Mouse (Mus musculus): ENCODE results near the gene Mvp.

Gene Mvp

DNA sequence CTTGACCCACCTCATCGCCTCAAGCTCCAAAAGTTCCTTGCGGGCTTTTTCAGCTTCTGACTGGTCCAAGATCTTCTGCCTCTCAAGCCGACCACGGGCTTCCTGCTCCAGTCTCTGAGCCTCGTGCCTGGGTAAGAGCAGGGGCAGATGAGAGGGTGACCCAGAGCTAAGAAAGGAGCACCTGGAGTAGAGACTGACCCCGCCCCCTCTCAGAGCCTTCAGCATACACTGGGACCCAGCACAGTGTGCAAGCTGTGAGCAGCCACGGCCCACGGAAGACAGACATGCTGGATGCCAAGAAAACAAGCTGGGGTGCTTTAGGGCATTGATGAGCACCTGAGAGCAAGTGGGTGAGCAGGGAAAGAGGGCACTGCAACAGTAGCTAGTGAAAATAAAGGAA is 25.6 kb downstream of the Mvp start:
- DNase-seq (ENCODE audit: low read depth, low spot score) = no peak

DNA sequence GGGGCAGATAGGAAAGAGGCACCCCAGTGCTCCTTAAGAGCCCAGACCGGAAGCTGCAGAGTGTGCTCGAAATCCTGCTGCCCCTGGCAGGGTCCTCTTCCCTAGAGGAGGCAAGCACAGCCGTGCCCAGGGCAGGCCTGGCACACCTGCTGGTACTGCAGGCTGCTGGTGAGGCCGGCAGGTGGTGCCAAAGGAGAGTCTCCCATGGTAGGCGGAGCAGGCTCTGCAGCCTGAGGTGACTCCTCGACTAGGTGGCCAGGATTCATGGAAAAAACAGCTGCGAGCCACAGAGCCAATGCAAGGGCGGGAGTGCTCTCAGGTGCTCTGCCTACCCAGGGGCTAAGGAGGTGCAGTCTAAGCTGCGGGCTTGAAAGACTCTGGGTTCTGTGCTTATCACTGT is 28.1 kb downstream of the Mvp start:
- no peak for DNase-seq (ENCODE audit: low read depth, low spot score)

DNA sequence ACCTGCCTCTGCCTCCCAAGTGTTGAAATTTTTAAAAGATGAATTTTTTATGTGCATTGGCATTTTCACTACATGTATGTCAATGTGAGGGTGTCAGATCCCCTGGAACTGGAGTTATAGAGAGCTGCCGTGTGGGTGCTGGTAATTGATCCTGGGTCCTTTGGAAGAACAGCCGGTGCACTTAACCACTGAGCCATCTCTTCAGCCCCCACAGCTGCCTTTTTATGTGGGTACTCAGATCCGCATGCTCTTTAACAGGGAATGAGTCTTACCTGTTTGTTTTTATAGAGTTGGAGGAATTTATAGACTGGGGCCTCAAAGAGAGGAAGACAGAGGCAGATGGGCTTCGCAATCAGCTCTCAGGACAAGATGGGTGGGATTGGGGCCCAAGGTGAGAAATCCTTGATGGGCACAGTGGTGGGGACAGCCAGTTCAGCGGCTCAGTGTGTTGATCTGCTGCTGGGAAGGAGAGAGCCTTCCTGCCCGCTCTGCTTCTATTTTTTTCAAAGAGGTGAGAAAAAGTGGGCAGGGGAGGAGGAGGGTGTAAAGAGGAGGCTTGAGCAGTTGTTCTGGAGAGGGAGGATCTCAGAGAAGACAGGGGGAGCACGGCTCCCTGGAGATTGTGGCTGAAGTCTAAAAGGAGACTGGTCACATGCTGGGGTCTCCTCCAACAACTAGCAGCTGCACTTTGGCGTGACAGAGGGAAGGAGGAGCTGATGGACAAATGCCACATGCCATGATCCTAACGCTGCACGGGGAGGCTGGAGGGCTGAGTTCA is 29.6 kb downstream of the Mvp start:
- no peak for DNase-seq (ENCODE audit: low read depth, low spot score)

DNA sequence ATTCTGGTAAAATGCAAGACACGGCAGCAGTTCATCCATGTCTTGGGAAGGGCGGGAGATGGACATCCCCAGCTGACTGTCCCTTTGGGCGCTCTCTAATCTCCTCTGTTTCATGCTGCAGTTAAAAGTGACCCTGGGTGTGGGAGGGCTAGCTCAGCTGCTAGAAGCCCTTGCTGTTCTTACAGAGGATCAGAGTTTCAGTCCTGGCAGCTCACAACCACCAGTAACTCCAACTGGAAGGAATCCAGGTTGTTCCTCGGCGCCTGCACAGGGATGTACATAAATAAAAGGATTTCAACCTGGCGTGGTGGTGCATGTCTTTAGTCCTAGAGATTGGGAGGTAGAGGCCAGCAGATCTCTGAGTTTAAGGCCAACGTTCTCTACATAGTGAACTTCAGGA is 31.3 kb downstream of the Mvp start:
- DNase-seq (ENCODE audit: low read depth, low spot score) = no peak

DNA sequence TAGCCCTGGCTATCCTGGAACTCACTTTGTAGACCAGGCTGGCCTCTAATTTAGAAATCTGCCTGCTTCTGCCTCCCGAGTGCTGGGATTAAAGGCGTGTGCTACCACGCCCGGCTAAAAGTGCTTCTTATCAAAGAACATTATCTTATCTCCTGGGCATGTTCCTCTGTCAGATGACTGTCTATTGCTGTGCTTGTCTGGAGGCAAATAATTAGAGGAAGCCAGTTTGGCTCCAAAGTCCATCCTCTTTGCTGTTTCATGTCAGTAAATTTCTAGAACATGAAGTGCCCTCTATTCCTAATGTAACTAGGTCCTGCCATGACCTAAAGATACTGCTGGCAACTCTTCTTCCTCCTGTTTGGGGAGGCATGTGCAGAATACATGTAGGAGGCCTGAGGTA is 32.4 kb downstream of the Mvp start:
- DNase-seq (ENCODE audit: low read depth, low spot score) = no peak

DNA sequence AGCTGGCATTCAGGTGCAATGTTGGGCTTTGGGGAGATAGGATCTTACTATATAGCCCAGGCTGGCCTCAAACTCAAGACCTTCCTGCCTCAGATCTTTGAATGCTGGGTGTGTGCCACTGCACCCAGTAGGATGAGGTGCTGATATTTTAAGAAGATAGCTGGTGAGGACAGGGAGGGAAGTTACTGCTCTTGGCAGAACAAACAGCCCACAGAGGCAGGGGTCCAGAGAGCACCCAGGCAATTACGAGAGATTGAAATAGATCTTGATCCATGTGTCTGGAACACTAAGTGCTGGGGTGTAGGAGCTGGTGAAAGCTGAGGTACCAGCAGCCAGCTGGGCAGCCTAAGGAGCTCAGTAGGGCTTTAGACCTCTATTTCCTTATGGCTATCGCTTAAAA is 32.8 kb downstream of the Mvp start:
- no peak for DNase-seq (ENCODE audit: low read depth, low spot score)

DNA sequence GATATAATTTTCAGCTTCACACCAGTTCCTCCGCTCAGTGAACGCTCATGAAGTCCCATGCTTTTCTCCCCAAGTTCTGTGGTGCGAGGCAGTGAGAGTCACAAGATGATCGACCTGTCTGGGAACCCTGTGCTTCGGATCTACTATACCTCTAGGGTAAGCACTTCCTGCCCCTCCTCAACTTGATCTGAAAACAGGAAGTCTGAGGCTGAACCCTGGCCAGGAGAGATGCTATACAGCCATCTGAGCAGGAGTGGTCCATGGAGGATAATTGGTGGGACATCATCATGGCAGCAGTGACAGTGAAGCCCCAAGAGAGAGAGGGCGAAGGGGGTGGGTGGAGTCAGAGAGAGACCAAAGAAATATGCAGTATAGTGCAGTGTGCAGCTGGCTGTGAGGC is 35.6 kb downstream of the Mvp start:
- DNase-seq (ENCODE audit: low read depth, low spot score) = no peak

DNA sequence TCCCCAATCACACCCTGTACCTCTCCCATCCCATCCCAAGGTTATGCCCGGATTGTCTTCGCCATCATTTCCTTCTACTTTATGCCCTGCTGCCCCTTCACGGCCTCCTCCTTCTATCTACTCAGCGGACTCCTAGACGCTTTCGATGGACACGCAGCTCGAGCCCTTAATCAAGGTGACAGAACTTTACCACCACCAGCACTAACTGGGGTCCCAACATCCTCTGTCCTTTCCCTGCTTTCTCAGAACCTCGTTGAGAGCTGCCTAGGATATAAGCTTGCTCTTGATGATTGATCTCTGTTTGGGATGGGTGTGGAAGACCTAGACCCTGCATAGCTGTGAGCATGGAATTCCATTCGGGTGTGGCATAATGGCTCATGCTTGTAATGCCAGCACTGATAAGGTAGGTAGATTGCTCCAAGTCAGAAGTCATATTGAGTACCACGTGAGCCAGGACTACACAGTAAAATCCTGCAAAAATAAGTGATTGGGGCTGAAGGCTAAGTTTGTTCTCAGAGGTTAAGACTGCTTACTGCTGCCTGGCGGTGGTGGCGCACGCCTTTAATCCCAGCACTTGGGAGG is 37.5 kb downstream of the Mvp start:
- DNase-seq (ENCODE audit: low read depth, low spot score) = no peak

DNA sequence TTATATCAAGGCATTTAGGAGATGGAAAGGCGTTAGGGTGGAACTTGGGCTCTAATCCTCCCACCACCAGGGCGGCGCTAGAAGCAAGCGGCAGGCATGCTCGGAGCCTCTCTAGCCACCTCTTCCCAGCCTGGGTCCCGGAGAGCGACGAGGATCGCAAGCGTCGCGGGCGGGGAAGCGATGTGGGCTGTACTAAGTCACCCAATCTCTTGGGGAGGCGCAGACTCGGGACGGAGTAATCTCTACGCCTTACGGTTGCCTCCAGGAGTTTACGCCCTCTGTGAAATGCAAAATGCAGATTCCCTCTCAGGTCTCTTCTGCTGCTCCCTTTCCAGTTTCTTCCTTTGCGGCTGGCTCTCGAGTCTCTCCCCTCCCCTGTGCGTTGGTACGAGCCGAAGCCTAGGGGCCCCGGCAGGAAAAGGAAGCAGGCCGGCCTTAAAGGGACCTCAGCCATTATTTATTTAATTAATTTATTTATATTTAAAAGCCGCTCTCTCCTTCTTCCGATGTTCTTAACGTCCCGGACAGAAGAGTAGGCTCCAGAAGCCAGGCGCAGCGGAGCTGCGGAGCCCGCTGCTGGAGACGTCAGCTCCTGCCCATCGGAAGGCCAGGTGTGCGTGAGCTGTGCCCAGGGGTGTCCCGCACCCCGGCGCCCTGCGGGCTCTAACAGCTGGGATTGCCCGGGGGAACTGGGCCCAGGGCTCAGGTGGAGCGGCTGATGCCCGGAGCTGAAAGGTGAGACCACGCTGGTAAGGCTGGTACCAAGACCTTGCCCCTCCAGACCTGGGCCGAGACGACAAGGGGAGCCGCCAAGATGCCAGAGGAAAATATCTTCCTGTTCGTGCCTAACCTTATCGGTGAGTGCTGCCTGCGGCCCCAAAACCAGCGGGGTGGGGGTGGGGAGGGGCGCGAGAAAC is 38.2 kb downstream of the Mvp start, which contains the start of gene Cdiptos:
Cdiptos (minus strand) TSS at position 149 of the 917 bp plus-strand sequence.
- DNase-seq (ENCODE audit: low read depth, low spot score) = peak; percentile 90

DNA sequence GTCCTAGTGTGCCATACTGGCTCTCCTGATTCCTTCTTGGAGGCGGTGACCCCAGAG is 38.7 kb downstream of the Mvp start, which contains the start of gene Cdipt:
Cdipt (plus strand) TSS at position 22 of the 57 bp plus-strand sequence.
- DNase-seq (ENCODE audit: low read depth, low spot score) = no peak

DNA sequence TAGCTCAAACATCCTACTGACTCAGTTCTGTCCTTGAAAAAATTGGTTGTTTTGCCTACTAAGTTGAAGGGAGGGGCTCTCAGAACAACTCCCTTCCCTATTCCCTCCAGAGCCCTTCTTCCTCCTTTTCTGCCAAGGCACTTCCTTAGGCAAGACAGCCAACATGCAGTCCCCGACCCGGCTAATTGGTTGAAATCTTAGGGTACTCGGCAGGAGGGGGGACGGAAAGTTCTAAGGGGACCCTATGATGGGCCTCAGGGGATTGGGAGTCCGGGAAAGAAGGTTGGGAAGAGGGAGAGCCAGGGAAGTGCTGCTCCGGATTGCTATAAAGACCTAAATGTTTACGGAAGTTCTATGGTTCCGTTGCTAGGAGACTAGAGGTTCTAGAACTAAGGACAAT is 38.9 kb downstream of the Mvp start:
- DNase-seq (ENCODE audit: low read depth, low spot score) = no peak

DNA sequence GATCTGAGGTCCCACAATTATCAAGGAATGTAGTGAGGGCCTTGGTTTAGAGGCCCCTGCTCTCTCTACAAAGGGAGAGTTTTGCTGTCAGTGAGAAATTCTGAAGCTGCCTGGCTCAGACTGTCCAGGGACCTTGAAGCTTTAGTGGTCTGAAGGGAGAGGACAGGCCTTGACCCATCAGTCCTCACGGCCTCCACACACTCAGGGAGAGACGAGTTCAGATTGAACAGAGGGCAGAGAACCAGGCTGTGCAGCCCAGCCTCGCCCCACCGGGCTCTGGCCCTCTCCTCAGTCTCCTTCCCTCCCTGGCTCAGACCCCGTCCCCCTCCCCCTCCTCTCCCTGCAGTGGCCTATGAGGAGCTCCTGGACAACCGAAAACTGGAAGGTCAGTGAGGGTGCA is 47.1 kb downstream of the Mvp start:
- DNase-seq (ENCODE audit: low read depth, low spot score) = no peak

DNA sequence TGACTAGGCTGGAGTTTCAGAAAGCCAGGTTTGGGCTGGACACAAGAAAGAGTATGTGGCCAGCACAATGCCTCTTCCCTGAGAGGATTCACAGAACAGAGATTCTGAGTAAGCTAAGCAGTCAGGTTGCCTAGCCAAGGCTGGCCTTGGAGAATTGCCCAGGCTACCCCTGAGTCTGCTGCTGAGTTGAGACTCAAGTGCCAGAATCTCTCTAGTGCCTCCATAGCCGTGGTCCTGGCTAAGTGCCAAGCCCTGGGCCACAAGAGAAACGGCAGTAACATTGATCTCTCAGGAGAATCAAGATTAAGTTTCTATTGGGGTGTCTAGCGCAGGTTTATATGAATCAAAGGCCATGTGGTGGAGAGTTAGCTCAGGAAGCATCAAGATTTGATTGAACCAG is 48.9 kb downstream of the Mvp start:
- DNase-seq (ENCODE audit: low read depth, low spot score) = no peak

DNA sequence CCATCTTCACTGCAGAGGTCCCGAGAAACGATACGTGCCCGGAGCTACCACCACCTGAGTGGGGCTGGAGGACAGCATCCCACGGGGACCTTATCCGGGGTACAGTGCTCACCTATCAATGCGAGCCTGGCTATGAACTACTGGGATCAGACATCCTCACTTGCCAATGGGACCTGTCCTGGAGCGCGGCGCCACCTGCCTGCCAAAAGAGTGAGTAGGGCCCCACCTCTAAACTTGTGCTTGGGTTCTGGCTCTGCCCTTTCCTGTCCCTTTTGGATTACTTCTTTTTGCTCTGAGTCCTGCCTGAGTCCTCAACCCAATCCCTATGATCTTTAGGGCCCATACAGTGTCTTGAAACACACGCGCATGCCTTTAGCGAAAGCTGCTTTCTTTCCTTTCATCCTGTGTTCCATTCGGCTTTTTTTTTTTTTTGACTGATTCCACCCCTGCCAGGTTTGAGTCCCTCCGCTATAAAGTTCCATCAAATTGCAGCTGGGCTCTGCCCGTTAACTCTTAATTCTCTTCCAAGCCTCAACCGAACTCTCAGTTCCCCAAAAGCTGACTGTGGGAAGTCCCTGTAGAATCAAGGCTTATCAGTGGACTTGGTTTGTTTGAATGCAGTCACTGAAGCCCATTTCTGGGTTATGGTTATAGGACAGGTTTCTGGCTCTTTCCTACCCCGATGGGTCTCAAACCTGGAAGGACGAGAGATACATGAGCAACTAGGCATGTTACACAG is 50.7 kb downstream of the Mvp start:
- no peak for DNase-seq (ENCODE audit: low read depth, low spot score)

DNA sequence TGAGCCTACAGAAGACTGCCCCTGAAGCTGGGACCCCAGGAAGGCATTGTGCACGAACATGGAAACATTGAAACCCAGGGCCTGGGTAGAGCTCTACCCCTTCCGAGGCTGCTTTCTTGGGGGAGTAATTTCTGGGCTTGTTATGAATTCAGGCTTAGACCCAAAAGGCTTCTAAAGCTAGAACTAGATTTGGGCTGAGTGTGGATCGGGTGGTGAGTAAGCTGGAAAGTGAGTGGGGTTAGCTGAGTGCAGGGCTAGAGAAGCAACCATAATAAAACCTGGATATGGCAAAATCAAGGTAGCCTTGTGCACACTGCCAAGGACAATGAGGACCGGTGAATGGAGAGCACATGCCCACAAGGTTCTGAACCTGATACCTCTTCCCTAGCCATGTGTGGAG is 52.5 kb downstream of the Mvp start:
- DNase-seq (ENCODE audit: low read depth, low spot score) = no peak

DNA sequence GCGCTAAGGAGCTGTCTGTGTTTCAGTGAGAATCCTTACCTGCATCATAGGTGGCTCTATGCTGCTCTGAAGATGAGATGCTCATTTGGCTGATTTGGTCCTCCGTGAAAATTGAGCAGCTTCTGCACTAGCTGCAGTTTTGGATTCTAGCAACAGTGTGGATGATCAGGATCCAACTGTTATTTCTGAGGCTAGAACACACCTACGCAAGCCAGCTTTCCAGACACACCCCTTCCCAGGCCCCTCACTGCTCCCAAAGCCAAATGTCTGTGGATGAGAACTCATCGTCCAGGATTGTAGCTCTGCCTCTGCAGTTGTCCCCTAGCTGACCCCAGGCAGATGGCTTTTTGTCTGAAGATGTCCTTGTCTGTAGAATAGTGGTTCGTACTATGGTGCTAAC is 53.3 kb downstream of the Mvp start:
- DNase-seq (ENCODE audit: low read depth, low spot score) = no peak

DNA sequence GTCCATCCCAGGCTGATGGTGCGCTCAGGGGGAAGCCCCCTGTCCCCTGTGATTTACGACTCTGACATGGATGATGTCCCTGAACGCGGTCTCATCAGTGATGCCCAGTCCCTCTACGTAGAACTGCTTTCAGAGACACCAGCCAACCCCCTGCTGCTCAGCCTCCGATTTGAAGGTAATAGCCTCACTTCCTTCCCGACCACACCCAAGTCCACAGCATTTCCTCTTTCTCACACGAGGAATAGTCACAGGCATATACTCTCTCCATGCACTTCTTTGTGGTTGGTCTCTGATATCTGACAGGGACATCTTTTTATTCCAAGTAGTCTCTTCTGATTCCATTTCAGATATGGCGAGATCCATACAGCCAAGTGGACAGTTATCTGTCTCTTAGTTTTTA is 54.6 kb downstream of the Mvp start:
- no peak for DNase-seq (ENCODE audit: low read depth, low spot score)

DNA sequence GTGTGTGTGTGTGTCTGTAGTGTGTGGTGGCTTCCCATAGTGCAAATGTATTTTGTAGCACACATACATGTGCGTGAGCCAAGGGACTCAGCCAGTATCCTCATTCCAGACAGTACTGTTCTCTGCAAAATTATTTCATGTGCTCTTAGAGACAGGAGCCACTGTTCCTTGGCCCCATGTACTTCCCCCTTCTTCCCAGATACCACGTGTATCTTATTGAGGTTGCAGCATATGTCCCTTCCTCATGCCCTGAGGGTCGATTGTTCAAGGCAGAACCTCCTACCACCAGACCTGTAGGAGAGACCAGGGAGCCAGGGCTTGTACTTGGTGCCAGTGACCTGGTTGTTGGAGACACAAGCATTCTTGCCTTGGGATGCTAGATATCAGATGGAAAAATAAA is 59.3 kb downstream of the Mvp start:
- DNase-seq (ENCODE audit: low read depth, low spot score) = no peak

DNA sequence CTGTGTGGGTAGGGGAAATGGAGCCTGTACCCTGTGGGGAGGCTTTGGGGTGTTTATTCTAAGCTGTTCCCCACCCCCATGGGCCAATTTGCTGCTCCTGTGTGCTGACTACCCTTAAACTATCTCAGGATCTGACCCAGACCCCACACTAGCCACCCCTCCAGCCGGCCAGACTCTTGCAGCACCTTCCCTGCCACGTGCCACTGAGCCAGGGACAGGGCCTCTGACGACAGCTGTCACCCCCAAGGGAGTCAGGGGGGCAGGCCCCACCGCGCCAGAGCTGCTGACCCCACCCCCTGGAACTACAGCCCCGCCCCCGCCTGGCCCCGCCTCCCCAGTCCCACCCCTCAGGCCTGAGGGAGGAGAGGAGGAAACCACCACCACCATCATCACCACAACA is 61.8 kb downstream of the Mvp start:
- no peak for DNase-seq (ENCODE audit: low read depth, low spot score)

DNA sequence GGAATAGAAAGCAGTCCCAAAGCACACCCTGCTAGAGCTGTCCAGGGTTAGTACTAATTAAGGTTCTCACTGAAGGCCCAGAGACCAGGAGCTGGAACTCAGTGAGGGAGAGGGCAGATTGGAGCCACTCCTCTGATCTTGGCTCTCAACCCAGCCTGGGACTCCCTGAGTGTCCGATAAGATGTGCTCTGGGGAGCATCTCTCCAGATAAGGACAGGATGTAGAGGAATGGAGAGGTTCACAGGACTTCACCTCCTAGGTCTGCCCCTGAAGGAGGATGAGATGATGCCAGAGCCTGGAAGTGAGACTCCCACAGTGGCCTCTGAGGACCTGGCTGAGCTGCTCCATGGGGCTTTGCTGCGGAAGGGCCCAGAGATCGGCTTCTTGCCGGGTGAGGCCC is 62.7 kb downstream of the Mvp start:
- DNase-seq (ENCODE audit: low read depth, low spot score) = no peak

DNA sequence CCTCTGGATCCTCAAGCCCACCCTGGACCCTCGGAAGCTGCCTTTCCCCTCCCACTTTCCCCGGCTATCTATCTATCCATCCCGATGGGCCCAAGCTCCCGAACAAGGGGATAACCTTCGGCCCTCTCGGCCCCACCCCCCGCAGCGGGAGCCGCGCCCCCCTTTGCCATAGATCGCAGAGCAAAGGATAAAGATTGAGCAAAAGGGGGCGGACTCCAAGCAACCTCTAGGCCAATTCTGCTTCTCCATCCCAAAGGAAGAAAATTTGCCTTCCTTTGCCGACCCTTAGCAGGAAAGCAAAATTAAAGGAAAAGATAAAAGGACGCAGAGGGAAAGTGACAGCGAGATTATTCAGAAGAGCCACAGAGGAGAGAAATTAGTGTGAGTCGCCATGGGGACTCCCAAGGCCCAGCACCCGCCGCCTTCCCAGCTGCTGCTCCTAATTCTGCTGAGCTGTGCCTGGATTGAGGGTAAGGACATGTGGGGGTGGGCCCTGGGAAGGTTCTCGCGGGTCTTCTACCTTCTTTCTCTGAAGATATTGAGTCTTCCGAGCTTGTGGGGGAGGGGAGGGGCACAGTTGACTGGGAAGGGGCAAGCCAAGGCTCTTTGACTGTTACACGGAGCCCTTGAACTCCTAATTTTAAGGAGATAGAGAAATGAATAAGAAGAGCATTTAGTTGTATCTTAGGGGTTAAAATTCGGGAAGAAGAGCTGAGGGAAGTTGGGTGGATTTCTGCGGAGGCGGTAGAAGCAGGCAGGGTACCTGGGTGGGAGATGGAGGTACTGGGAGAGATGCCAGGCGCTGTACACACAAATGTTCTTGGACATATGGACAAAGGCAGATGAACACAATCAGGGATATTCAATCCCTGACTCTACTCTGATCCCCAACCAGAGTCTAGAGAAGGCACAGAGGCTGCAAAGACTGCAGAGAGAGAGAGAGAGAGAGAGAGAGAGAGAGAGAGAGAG is 63.5 kb downstream of the Mvp start:
- DNase-seq (ENCODE audit: low read depth, low spot score) = no peak
